Mouse (Mus musculus) midbrain, embryonic 13.5 days (tissue): ENCODE results near the gene Galnt18. TPM values are rescaled to one million over a fixed set of nuclear protein-coding genes. Genes with fewer than 3 reads are reported as not detected.

Source experiments
- ATAC-seq: fragments of 200-750 bp; cut with Nextera tagmentation; 2 replicates; pipeline ENCODE4 v1.8.0; 2017; ENCODE audit warnings: mild to moderate bottlenecking, moderate TSS enrichment, moderate library complexity
- H3K27ac ChIP-seq: fragments of 300-500 bp; sonication (generic); 2 replicates; pipeline ENCODE4 v1.5.1; 2015; ENCODE audit warnings: inconsistent platforms, mild to moderate bottlenecking, moderate library complexity
- H3K27me3 ChIP-seq: fragments of 300-500 bp; sonication (generic); 2 replicates; pipeline ENCODE4 v1.6.1; 2015; ENCODE audit warnings: mild to moderate bottlenecking, inconsistent platforms
- H3K36me3 ChIP-seq: fragments of 300-500 bp; sonication (generic); 2 replicates; pipeline ENCODE4 v1.6.1; 2015; ENCODE audit warnings: mild to moderate bottlenecking, inconsistent platforms
- H3K4me1 ChIP-seq: fragments of 300-500 bp; sonication (generic); replicated peaks from 2 replicates; pipeline ENCODE4 v1.6.1; 2015; ENCODE audit warnings: inconsistent platforms
- H3K4me2 ChIP-seq: fragments of 300-500 bp; sonication (generic); replicated peaks from 2 replicates; pipeline ENCODE4 v1.6.1; 2015; ENCODE audit warnings: moderate library complexity, mild to moderate bottlenecking, inconsistent platforms
- H3K4me3 ChIP-seq: fragments of 300-500 bp; sonication (generic); replicated peaks from 2 replicates; pipeline ENCODE4 v1.5.1; 2015; ENCODE audit warnings: mild to moderate bottlenecking, inconsistent platforms
- H3K9ac ChIP-seq: fragments of 300-500 bp; sonication (generic); replicated peaks from 2 replicates; pipeline ENCODE4 v1.6.1; 2015; ENCODE audit warnings: mild to moderate bottlenecking, inconsistent platforms
- H3K9me3 ChIP-seq: fragments of 300-500 bp; sonication (generic); 2 replicates; pipeline ENCODE4 v1.6.1; 2016; ENCODE audit warnings: mild to moderate bottlenecking, inconsistent platforms
- WGBS: fragments of 180-500 bp; shearing (Covaris S2); methylation state at CpG from one replicate; pipeline ENCODE4 v1.1.7; 2015; 5-methylcytosine and 5-hydroxymethylcytosine counted together
- polyA plus RNA-seq: library from polyadenylated mRNA; unstranded; fragments of >200 nt; fragmentation: Nextera tagmentation; extraction: Ambion mirVana; gene quantifications from 2 replicates; pipeline ENCODE4 v1.2.1, GENCODE M21; 2015

Galnt18 gene
- polyA plus RNA-seq, 1 experiment from 2014 or later, result 11.0 TPM

DNA sequence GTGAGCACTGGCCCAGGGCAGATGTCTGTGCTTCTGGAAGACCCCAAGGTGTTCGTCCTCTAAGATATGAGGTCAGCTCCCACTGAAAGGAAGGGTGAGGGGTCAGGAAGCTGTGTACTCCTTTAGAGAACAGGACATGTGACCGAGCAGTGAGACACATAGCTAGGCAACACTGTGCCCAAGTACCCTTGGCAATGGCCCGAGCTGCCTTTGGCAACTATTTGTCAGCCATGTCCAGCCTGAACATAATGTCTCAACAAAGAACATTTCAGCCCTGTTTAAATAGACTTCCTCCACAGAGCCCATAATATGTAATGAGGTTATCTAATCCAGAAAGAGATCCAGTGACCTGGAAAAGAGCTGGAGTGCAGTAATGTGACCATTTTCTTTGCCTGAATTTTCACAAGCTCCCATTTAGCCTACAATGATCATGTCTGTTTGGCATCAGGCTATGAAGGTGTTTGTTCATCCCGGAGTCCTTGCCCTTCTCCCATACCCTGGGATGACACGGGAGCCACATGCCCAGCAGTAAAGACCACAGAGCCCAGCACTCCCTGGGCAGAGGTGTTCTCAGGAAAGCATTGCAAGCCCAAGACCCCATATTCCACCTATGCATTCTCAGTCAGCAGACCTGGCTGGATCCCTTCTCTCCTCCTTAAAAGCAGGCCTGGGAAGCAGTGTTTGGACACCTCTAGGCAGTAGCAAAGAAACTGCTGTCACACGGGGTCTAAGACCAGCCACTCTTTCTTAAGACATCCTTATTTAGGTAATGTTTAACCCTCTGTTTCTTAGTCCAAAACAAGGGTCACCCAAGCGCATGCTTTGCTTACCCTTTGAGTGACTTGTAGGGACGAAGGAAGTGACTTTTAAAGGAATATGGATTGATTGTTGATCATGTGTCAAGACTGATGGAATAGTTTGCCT, 49.2 kb downstream of the Galnt18 start:
- no peak for ATAC-seq
- Histone ChIP-seq H3K4me3 (no peak overlapping the region), H3K4me1 (no peaks in the 10 kb centered on the region), H3K9me3 (no peaks in the 10 kb centered on the region), H3K9ac (no peak overlapping the region), H3K36me3 (no peaks in the 10 kb centered on the region), H3K27me3 (no peaks in the 10 kb centered on the region), H3K27ac (no peak overlapping the region), H3K4me2 (no peak overlapping the region)
- 84% methylated on average over 8 of the region's 8 CpGs for WGBS

DNA sequence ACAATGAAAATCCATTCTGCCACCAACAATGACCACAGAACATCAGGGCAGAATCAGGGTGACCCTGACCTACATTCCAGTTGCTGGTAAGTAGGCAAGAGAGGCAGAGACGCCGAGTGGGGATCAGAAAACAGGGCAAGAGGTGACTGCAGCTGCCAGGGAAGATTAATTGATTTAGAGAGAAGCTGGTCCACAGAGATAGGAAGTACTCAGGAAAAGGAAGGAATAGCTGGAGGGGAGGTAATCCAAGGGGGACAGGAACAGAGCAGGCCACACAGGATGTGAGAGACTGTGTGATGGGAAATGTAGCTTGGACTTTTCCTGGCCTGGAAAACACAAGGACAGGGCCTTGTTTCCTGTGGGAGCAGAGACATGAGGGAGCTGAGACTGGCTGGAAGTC, 52.8 kb downstream of the Galnt18 start:
- ATAC-seq, result no peak
- H3K4me3 ChIP-seq, result no peak overlapping the region
- H3K36me3 ChIP-seq, result no peaks in the 10 kb centered on the region
- H3K9me3 ChIP-seq, result no peaks in the 10 kb centered on the region
- no peak overlapping the region for H3K27ac ChIP-seq
- no peaks in the 10 kb centered on the region for H3K4me1 ChIP-seq
- no peaks in the 10 kb centered on the region for H3K27me3 ChIP-seq
- WGBS, result 53% methylated on average over 2 of the region's 2 CpGs
- H3K9ac ChIP-seq, result no peak overlapping the region
- no peak overlapping the region for H3K4me2 ChIP-seq

DNA sequence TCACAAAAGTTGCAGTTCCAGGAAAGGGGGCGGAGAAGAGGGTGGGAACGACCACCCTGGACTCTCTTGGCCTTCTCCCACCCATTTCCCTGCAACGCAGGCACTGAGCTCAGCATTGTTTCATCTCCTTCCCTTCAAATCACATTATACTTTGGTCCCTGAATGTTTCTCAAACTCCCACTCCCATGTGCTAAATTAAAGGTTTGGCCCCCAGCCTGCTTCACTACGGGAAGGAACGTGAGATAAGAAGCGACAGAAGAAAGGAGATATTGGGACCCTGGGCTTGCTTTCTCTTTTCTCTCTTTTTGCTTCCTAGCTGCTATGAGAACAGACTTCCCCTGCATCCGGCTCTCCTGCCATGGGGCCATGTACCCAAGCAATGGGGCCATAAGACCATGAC, 55.0 kb downstream of the Galnt18 start:
- no peak for ATAC-seq

DNA sequence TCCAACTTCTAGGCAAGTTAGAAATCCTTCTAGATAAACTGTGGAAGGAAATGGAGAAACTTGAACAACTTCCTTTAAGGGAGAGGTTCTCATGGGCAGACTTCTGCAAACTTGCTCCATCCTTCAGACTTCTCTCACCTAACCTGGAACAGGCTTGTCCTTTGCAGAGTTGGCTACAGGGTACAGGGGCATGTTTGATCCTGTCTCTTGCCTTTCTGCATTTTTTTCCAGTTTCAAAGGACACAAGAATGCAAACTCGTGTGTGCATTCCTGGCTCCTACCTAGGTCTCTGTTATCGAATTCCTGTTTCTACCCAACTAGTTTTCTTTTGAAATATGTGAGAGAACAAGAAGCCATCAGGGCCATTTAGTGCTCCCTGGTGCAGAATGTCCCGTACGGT, 55.8 kb downstream of the Galnt18 start:
- Histone ChIP-seq H3K27me3 (no peaks in the 10 kb centered on the region), H3K4me2 (no peak overlapping the region), H3K4me1 (peaks cover 10% of the 10 kb centered on the region; the same call in 1 of the 2 replicates), H3K9ac (no peak overlapping the region), H3K9me3 (no peaks in the 10 kb centered on the region), H3K27ac (no peak overlapping the region), H3K36me3 (no peaks in the 10 kb centered on the region), H3K4me3 (no peak overlapping the region)
- 89% methylated on average over 4 of the region's 4 CpGs for WGBS
- ATAC-seq, result no peak

More for the DNA sequence above, 55.0 kb downstream of the Galnt18 start:
- H3K9ac ChIP-seq, result no peak overlapping the region
- no peak overlapping the region for H3K4me2 ChIP-seq
- H3K27me3 ChIP-seq, result no peaks in the 10 kb centered on the region
- 88% methylated on average over 7 of the region's 7 CpGs for WGBS
- no peaks in the 10 kb centered on the region for H3K36me3 ChIP-seq
- no peaks in the 10 kb centered on the region for H3K9me3 ChIP-seq
- no peak overlapping the region for H3K4me3 ChIP-seq
- peaks cover 10% of the 10 kb centered on the region; the same call in 1 of the 2 replicates for H3K4me1 ChIP-seq
- H3K27ac ChIP-seq, result no peak overlapping the region

DNA sequence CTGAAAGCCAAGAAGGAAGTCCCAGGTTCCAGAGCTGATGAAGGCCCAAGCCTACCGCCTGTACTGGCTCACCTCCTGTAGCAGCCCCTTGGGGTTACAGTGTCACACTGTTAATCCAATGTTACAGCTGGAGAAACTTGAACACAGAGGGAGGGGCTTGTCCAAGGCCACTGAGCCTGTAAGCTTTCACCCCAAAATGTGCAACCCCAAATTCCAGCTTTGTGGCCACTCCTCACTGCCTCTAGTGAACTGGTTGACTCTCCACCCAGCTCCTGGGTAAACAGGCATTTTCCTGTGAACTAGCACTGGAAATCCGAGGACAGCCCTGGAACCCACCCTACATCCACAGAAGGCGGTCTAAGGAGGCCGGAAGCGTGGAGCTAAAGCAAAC, 58.5 kb downstream of the Galnt18 start:
- peaks cover 10% of the 10 kb centered on the region; the same call in 1 of the 2 replicates for H3K4me1 ChIP-seq
- H3K36me3 ChIP-seq, result no peaks in the 10 kb centered on the region
- WGBS, result 82% methylated on average over 5 of the region's 5 CpGs
- H3K27me3 ChIP-seq, result no peaks in the 10 kb centered on the region
- H3K9me3 ChIP-seq, result no peaks in the 10 kb centered on the region
- no peak overlapping the region for H3K4me3 ChIP-seq
- H3K9ac ChIP-seq, result no peak overlapping the region
- H3K27ac ChIP-seq, result no peak overlapping the region
- no peak for ATAC-seq
- no peak overlapping the region for H3K4me2 ChIP-seq

DNA sequence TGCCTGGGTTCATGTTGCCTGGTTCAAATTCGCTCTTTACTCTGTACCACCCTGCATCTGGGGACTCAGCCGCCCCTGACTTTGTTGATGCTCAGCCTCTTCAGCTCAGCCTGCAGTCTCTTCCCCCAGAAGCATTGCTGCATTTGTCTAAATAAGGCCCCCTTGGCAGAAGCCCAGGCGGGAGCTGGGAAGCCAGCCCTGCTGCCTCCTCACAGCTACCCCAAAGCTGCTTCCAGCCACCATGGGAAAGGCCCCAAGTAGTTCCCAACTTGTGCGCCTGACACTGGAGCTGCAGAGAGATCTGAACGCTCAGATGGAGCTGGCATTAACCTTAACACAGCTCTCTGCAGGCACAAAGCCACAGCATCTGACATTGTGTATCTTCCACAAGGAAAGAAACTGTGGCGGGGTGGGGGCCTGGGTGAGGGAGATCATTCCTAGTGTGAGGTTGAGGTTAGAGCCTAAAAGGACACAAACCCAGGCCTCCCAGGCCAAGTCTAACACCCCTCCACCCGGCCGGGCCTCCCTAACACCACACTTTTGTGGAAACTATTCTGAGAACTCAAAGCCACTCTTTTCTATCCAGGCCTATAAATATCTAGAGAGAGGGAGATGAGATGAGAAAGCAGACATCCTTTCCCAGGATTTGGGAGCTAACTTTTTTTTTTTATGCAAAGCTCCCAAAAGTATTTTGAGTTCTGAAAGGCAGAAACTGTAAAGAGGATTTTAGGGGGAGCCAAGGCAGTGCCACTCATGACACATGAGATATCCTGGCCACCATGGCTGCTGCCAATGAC, 59.1 kb downstream of the Galnt18 start:
- H3K27ac ChIP-seq, result no peak overlapping the region; the same call in 1 of the 2 replicates
- H3K4me2 ChIP-seq, result no peak overlapping the region
- no peak overlapping the region; the same call in 1 of the 2 replicates for H3K9ac ChIP-seq
- peaks cover 10% of the 10 kb centered on the region; the same call in 1 of the 2 replicates for H3K4me1 ChIP-seq
- H3K36me3 ChIP-seq, result no peaks in the 10 kb centered on the region
- 73% methylated on average over 8 of the region's 8 CpGs for WGBS
- no peak for ATAC-seq
- no peaks in the 10 kb centered on the region for H3K27me3 ChIP-seq
- no peak overlapping the region for H3K4me3 ChIP-seq
- H3K9me3 ChIP-seq, result no peaks in the 10 kb centered on the region

DNA sequence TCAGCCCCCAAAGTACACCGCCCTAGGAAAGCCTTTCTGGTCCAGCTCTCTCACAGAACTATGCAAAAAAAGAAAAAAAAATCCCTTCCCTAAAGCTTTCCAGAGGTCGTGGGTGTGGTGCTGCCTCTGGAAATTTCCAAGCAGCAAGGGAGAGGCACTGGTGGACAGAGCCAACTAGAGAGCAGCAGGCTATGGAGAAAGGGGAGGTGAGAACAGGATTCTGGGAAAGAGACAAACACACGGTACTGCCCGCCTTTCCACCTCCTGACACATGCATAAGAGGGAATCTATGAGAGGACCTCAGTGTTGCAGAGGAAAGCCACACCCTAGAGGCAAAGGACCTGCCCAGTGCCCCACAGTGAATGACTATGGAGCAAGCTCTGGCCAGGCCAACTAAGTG, 60.9 kb downstream of the Galnt18 start:
- Histone ChIP-seq H3K9me3 (no peaks in the 10 kb centered on the region), H3K4me3 (no peak overlapping the region), H3K4me1 (peaks cover 10% of the 10 kb centered on the region; the same call in 1 of the 2 replicates), H3K27ac (no peak overlapping the region), H3K4me2 (no peak overlapping the region), H3K27me3 (no peaks in the 10 kb centered on the region), H3K36me3 (no peaks in the 10 kb centered on the region), H3K9ac (no peak overlapping the region)
- WGBS, result 79% methylated on average over 4 of the region's 4 CpGs
- ATAC-seq, result no peak

DNA sequence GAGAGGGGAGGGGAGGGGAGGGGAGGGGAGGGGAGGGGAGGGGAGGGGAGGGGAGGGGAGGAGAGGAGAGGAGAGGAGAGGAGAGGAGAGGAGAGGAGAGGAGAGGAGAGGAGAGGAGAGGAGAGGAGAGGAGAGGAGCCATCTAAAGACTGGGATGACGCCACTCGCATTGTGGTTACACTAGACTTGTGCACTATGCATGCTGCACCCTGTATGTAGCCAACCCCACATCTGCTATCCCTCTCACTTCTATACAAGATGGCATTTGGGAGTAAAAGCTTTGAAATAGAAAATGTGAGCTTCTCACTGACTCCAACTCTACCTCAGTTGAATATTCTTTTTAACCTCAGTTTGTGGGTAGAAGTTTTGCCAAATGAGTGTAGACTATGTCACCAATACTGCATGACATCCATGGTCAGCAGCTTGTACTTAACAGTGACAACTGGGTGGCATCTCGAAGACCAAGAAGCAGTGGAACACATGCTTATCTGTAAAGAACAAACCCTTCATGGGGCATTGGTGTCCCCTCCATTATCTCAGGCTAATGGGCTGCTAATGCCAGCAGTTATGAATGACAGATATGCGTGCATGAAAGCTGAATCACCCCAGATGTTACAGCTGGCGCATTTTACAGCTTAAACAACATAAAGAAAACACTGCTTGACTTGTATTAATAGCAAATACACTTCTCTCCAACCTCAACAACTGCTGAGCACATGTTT, 65.0 kb downstream of the Galnt18 start:
- no peaks in the 10 kb centered on the region for H3K9me3 ChIP-seq
- no peak overlapping the region for H3K4me2 ChIP-seq
- H3K4me1 ChIP-seq, result peaks cover under 1% of the 10 kb centered on the region; the same call in 1 of the 2 replicates
- H3K4me3 ChIP-seq, result no peak overlapping the region
- ATAC-seq, result no peak
- no peaks in the 10 kb centered on the region for H3K27me3 ChIP-seq
- 83% methylated on average over 5 of the region's 5 CpGs for WGBS
- H3K36me3 ChIP-seq, result no peaks in the 10 kb centered on the region
- no peak overlapping the region for H3K9ac ChIP-seq
- H3K27ac ChIP-seq, result no peak overlapping the region

DNA sequence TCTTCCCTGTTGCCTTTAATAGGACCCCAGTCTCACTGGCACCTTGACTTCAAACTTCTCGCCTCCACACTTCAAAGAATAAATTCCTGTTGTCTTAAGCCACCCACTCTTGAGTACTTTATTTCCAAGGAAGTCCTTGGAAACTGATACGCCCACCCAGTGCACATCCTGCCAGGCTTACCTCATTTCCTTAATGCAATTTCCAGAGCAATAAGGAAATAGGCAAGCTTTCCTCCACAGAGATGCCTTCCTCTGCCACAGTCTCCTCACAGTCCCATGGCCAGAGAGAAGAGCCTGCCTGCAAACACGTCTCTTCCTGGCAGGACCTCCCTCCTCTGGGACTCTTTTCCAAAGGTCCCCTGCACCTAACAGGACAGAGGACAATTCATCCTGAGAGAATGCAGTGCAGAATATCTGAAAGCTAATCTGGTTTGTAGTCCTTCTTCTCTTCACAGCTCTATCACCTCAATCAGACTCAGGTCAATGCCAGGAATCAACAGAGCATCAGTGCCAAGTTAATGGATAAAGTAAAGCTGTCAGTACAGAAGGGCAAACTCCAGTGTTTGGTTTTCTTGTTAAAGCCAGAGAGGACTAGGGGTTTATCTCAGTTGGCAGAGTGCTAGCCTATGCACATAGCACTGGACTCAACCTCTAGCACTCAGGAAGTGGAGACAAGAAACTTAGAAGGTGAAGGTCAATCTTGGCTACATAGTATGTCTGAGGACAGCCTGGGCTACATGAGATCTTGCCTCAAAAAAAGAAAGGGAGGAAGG, 65.8 kb downstream of the Galnt18 start:
- no peaks in the 10 kb centered on the region for H3K9me3 ChIP-seq
- ATAC-seq, result no peak
- no peak overlapping the region for H3K4me3 ChIP-seq
- no peaks in the 10 kb centered on the region; the same call in 1 of the 2 replicates for H3K4me1 ChIP-seq
- no peak overlapping the region for H3K27ac ChIP-seq
- H3K27me3 ChIP-seq, result no peaks in the 10 kb centered on the region
- no peak overlapping the region for H3K4me2 ChIP-seq
- no peaks in the 10 kb centered on the region for H3K36me3 ChIP-seq
- WGBS, result 78% methylated on average over 3 of the region's 3 CpGs
- no peak overlapping the region for H3K9ac ChIP-seq

DNA sequence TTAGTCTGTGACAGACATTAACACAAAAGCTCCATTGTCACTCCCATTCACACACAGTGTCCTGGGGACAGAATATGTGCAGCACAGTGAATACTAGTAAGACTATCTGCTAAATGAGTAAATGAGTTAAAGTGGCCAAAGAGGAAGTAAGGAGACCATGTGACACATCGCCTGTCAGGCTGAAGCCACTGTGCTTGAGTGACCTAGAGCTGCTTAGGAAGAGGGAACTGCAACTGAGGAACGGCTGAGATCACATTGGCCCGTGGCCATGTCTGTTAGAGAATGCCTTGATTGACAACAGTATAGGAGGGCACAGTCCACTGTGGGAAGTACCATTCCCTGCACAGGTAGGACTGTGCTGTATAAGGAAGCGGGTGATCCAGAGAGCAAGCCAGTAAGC, 67.0 kb downstream of the Galnt18 start:
- no peak overlapping the region for H3K27ac ChIP-seq
- no peak for ATAC-seq
- H3K4me3 ChIP-seq, result no peak overlapping the region
- H3K4me2 ChIP-seq, result no peak overlapping the region
- no peak overlapping the region for H3K9ac ChIP-seq
- H3K27me3 ChIP-seq, result no peaks in the 10 kb centered on the region
- WGBS, result 82% methylated on average over 4 of the region's 4 CpGs
- no peaks in the 10 kb centered on the region; the same call in 1 of the 2 replicates for H3K4me1 ChIP-seq
- no peaks in the 10 kb centered on the region for H3K36me3 ChIP-seq
- no peaks in the 10 kb centered on the region for H3K9me3 ChIP-seq
